Mouse (Mus musculus): Measurements from ENCODE around the gene Gm11437. TPM values are rescaled to one million over a fixed set of nuclear protein-coding genes. Genes with fewer than 3 reads are reported as not detected.

Gm11437 gene
- polyA plus RNA-seq, 1 experiment = not detected

- H3K27ac ChIP-seq (ENCODE audit: insufficient read depth, low read depth, low read length) = no peak overlapping the region
- H3K4me1 ChIP-seq (ENCODE audit: control insufficient read depth, insufficient read depth, low read length) = no peaks in the 10 kb centered on the region
- TF ChIP-seq POLR2A (IDR thresholded peaks at IDR 0.05; ENCODE audit: insufficient read depth, low read depth, low read length) (no peak), CTCF (IDR thresholded peaks at IDR 0.05; ENCODE audit: insufficient read depth, low read depth, low read length) (no peak)
- H3K4me3 ChIP-seq (ENCODE audit: insufficient read depth, low read depth, low read length) = no peak overlapping the region
- WGBS = 75% methylated on average over 2 of the region's 2 CpGs
Measured at GRCm38 (mm10) chr11:84150884-84151283, 16.4 kb downstream of the Gm11437 start.

GRCm38 (mm10) chr11:84146081-84146480, 21.2 kb downstream of the Gm11437 start:
- Histone ChIP-seq H3K4me1 (ENCODE audit: control insufficient read depth, insufficient read depth, low read length) (no peaks in the 10 kb centered on the region), H3K27ac (ENCODE audit: insufficient read depth, low read depth, low read length) (no peak overlapping the region), H3K4me3 (ENCODE audit: insufficient read depth, low read depth, low read length) (no peak overlapping the region)
- WGBS = 40% methylated on average over 3 of the region's 3 CpGs
- TF ChIP-seq CTCF (IDR thresholded peaks at IDR 0.05; ENCODE audit: insufficient read depth, low read depth, low read length) (no peak), POLR2A (IDR thresholded peaks at IDR 0.05; ENCODE audit: insufficient read depth, low read depth, low read length) (no peak)

GRCm38 (mm10) chr11:84145201-84145798, 22.0 kb downstream of the Gm11437 start:
- Histone ChIP-seq H3K4me1 (ENCODE audit: control insufficient read depth, insufficient read depth, low read length) (no peaks in the 10 kb centered on the region), H3K4me3 (ENCODE audit: insufficient read depth, low read depth, low read length) (no peak overlapping the region), H3K27ac (ENCODE audit: insufficient read depth, low read depth, low read length) (no peak overlapping the region)
- 76% methylated on average over 10 of the region's 10 CpGs for WGBS
- no peak for TF ChIP-seq POLR2A (IDR thresholded peaks at IDR 0.05; ENCODE audit: insufficient read depth, low read depth, low read length)
- no peak for TF ChIP-seq CTCF (IDR thresholded peaks at IDR 0.05; ENCODE audit: insufficient read depth, low read depth, low read length)

GRCm38 (mm10) chr11:84141752-84142151, 25.5 kb downstream of the Gm11437 start:
- Histone ChIP-seq H3K4me3 (ENCODE audit: insufficient read depth, low read depth, low read length) (no peak overlapping the region), H3K27ac (ENCODE audit: insufficient read depth, low read depth, low read length) (no peak overlapping the region), H3K4me1 (ENCODE audit: control insufficient read depth, insufficient read depth, low read length) (no peaks in the 10 kb centered on the region)
- TF ChIP-seq CTCF (IDR thresholded peaks at IDR 0.05; ENCODE audit: insufficient read depth, low read depth, low read length) (no peak), POLR2A (IDR thresholded peaks at IDR 0.05; ENCODE audit: insufficient read depth, low read depth, low read length) (no peak)
- WGBS = 57% methylated on average over 2 of the region's 2 CpGs

- H3K27ac ChIP-seq (ENCODE audit: insufficient read depth, low read depth, low read length) = no peak overlapping the region
- WGBS = 19% methylated on average over 3 of the region's 3 CpGs
- no peaks in the 10 kb centered on the region for H3K4me1 ChIP-seq (ENCODE audit: control insufficient read depth, insufficient read depth, low read length)
- H3K4me3 ChIP-seq (ENCODE audit: insufficient read depth, low read depth, low read length) = no peak overlapping the region
- TF ChIP-seq CTCF (IDR thresholded peaks at IDR 0.05; ENCODE audit: insufficient read depth, low read depth, low read length) (no peak), POLR2A (IDR thresholded peaks at IDR 0.05; ENCODE audit: insufficient read depth, low read depth, low read length) (no peak)
Measured at GRCm38 (mm10) chr11:84136453-84136852, 30.8 kb downstream of the Gm11437 start.

- TF ChIP-seq CTCF (IDR thresholded peaks at IDR 0.05; ENCODE audit: insufficient read depth, low read depth, low read length) = no peak
- no peak for TF ChIP-seq POLR2A (IDR thresholded peaks at IDR 0.05; ENCODE audit: insufficient read depth, low read depth, low read length)
- WGBS = 99% methylated on average over 2 of the region's 2 CpGs
- H3K4me1 ChIP-seq (ENCODE audit: control insufficient read depth, insufficient read depth, low read length) = peaks cover 3% of the 10 kb centered on the region; the same call in 1 of the 2 replicates
- H3K27ac ChIP-seq (ENCODE audit: insufficient read depth, low read depth, low read length) = no peak overlapping the region
- no peak overlapping the region for H3K4me3 ChIP-seq (ENCODE audit: insufficient read depth, low read depth, low read length)
Measured at GRCm38 (mm10) chr11:84134331-84134860, 32.9 kb downstream of the Gm11437 start.

- no peak overlapping the region for H3K27ac ChIP-seq (ENCODE audit: insufficient read depth, low read depth, low read length)
- peak overlapping the region; percentile 85 for H3K4me3 ChIP-seq (ENCODE audit: insufficient read depth, low read depth, low read length)
- TF ChIP-seq CTCF (IDR thresholded peaks at IDR 0.05; ENCODE audit: insufficient read depth, low read depth, low read length) (no peak), POLR2A (IDR thresholded peaks at IDR 0.05; ENCODE audit: insufficient read depth, low read depth, low read length) (no peak)
- WGBS = 3% methylated on average over 11 of the region's 11 CpGs
- H3K4me1 ChIP-seq (ENCODE audit: control insufficient read depth, insufficient read depth, low read length) = peaks cover 3% of the 10 kb centered on the region; the same call in 1 of the 2 replicates
Measured at GRCm38 (mm10) chr11:84129799-84130185, 37.5 kb downstream of the Gm11437 start.

- H3K27ac ChIP-seq (ENCODE audit: insufficient read depth, low read depth, low read length) = no peak within 1 kb of the TSS
- peak within 1 kb of the TSS; percentile 85 for H3K4me3 ChIP-seq (ENCODE audit: insufficient read depth, low read depth, low read length)
- under 1% methylated on average over 72 of the region's 83 CpGs for WGBS
- H3K4me1 ChIP-seq (ENCODE audit: control insufficient read depth, insufficient read depth, low read length) = peaks cover 3% of the 10 kb centered on the region; the same call in 1 of the 2 replicates
- TF ChIP-seq POLR2A (IDR thresholded peaks at IDR 0.05; ENCODE audit: insufficient read depth, low read depth, low read length) (peak; percentile 57), CTCF (IDR thresholded peaks at IDR 0.05; ENCODE audit: insufficient read depth, low read depth, low read length) (no peak)
Measured at GRCm38 (mm10) chr11:84128943-84129798, 38.1 kb downstream of the Gm11437 start, which contains the start of the genes Tada2a and Acaca. Gene Tada2a, minus strand, starts transcription at chr11:84129600. Gene Acaca, plus strand, starts transcription at chr11:84129672.

- H3K27ac ChIP-seq (ENCODE audit: insufficient read depth, low read depth, low read length) = no peak overlapping the region
- H3K4me1 ChIP-seq (ENCODE audit: control insufficient read depth, insufficient read depth, low read length) = peaks cover 3% of the 10 kb centered on the region; the same call in 1 of the 2 replicates
- no peak overlapping the region for H3K4me3 ChIP-seq (ENCODE audit: insufficient read depth, low read depth, low read length)
- TF ChIP-seq POLR2A (IDR thresholded peaks at IDR 0.05; ENCODE audit: insufficient read depth, low read depth, low read length) (no peak), CTCF (IDR thresholded peaks at IDR 0.05; ENCODE audit: insufficient read depth, low read depth, low read length) (no peak)
- 67% methylated on average over 4 of the region's 4 CpGs for WGBS
Measured at GRCm38 (mm10) chr11:84127977-84128376, 39.3 kb downstream of the Gm11437 start.
